Mouse (Mus musculus) heart, embryonic 14.5 days (tissue): Measurements from ENCODE around the gene Trpd52l3. TPM values are rescaled to one million over a fixed set of nuclear protein-coding genes. Genes with fewer than 3 reads are reported as not detected.

Experiments
- ATAC-seq: fragments of 200-750 bp; cut with Nextera tagmentation; 2 replicates; pipeline ENCODE4 v1.8.0; 2017; ENCODE audit warnings: low read depth, moderate TSS enrichment; ENCODE audit not compliant: insufficient number of reproducible peaks, insufficient read depth, low FRiP score
- H3K27ac ChIP-seq, 2 experiments: fragments of 200-500 bp in 1 of 2; fragments of 300-500 bp in 1 of 2; sonication (generic) in 1 of 2; replicated peaks in 1 of 2; 2 replicates each; pipeline ENCODE4 v1.5.1; 2012 to 2014; ENCODE audit warnings: low read depth in 2 of 2, low read length in 2 of 2, control low read depth in 1 of 2, mild to moderate bottlenecking in 1 of 2, mixed read lengths in 1 of 2; ENCODE audit not compliant: control insufficient read depth in 1 of 2, insufficient read depth in 1 of 2
- H3K27me3 ChIP-seq: fragments of 300-500 bp; sonication (generic); 2 replicates; pipeline ENCODE4 v1.6.1; 2014; ENCODE audit warnings: mild to moderate bottlenecking, low read length, control low read depth; ENCODE audit not compliant: control insufficient read depth, insufficient read depth
- H3K36me3 ChIP-seq: fragments of 300-500 bp; sonication (generic); 2 replicates; pipeline ENCODE4 v1.6.1; 2014; ENCODE audit warnings: mild to moderate bottlenecking, control low read depth, low read length, mixed read lengths; ENCODE audit not compliant: control insufficient read depth, insufficient read depth
- H3K4me1 ChIP-seq, 2 experiments: fragments of 200-500 bp in 1 of 2; fragments of 300-500 bp in 1 of 2; sonication (generic) in 1 of 2; 2 replicates each; pipeline ENCODE4 v1.6.1; 2012 to 2014; ENCODE audit warnings: low read length in 2 of 2, control low read depth in 1 of 2, mixed read lengths in 1 of 2; ENCODE audit not compliant: control insufficient read depth in 2 of 2, insufficient read depth in 2 of 2
- H3K4me2 ChIP-seq: fragments of 300-500 bp; sonication (generic); 2 replicates; pipeline ENCODE4 v1.6.1; 2014; ENCODE audit warnings: mild to moderate bottlenecking, low read length
- H3K4me3 ChIP-seq, 2 experiments: fragments of 200-500 bp in 1 of 2; fragments of 300-500 bp in 1 of 2; sonication (generic) in 1 of 2; 2 replicates each; pipeline ENCODE4 v1.5.1; 2012 to 2014; ENCODE audit warnings: low read length in 2 of 2, mild to moderate bottlenecking in 2 of 2, control low read depth in 1 of 2, low read depth in 1 of 2, moderate library complexity in 1 of 2; ENCODE audit not compliant: control insufficient read depth in 1 of 2, insufficient read depth in 1 of 2
- H3K9ac ChIP-seq: fragments of 300-500 bp; sonication (generic); 2 replicates; pipeline ENCODE4 v1.6.1; 2014; ENCODE audit warnings: mild to moderate bottlenecking, low read length
- H3K9me3 ChIP-seq: fragments of 300-500 bp; sonication (generic); 2 replicates; pipeline ENCODE4 v1.6.1; 2016; ENCODE audit warnings: low read length, control low read depth; ENCODE audit not compliant: control insufficient read depth
- whole genome bisulfite sequencing: fragments of 180-500 bp; shearing (Covaris S2); extraction: QIAGEN DNeasy Blood & Tissue Kit; methylation state at CpG from one replicate; pipeline ENCODE4 v1.1.7; 2014; 5-methylcytosine and 5-hydroxymethylcytosine counted together
- polyA plus RNA-seq: library from polyadenylated mRNA; unstranded; fragments of >200 nt; fragmentation: Nextera tagmentation; extraction: Ambion mirVana; gene quantifications from 2 replicates; pipeline ENCODE4 v1.2.1, GENCODE M21; 2014

Trpd52l3 gene
- not detected in 2 replicates for polyA plus RNA-seq

DNA sequence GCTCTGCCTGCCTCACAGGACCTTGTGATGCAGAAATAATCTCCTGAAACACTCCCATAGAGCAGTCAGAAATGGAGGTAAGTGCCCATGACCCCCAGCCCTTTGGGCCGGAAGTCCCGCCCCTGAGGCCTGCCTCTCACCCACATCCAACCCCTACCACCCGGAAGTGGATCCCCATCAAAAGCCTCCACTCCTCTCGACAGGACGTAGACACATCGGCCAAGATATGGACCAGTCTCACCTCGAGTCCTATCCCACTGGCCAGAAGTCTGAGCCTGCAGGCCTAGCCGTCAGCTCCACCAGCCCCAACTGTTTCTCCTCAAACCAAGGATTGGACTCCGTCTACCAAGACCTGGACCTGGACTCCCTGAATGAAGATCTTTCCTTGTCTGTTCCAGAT lies at the start of gene Trpd52l3:
Gene Trpd52l3, plus strand, starts transcription at position 170 of the 400 bp plus-strand sequence.
- H3K27me3 ChIP-seq = no peaks in the 10 kb centered on the region
- no peak within 1 kb of the TSS for H3K9ac ChIP-seq
- no peaks in the 10 kb centered on the region for H3K9me3 ChIP-seq
- no peak within 1 kb of the TSS for H3K4me3 ChIP-seq
- WGBS = 88% methylated on average over 9 of the region's 9 CpGs
- ATAC-seq = no peak
- no peak within 1 kb of the TSS for H3K27ac ChIP-seq
- H3K4me1 ChIP-seq = no peaks in the 10 kb centered on the region
- no peak within 1 kb of the TSS for H3K4me2 ChIP-seq
- no peaks in the 10 kb centered on the region for H3K36me3 ChIP-seq

GRCm38 (mm10) chr19:29953833-29954232 lies 49.8 kb upstream of the Trpd52l3 start:
- no peak overlapping the region for H3K4me2 ChIP-seq
- H3K4me1 ChIP-seq = no peaks in the 10 kb centered on the region
- H3K4me3 ChIP-seq = no peak overlapping the region
- no peak overlapping the region for H3K27ac ChIP-seq
- WGBS = 88% methylated on average over 3 of the region's 3 CpGs
- no peaks in the 10 kb centered on the region for H3K36me3 ChIP-seq
- H3K9ac ChIP-seq = no peak overlapping the region
- H3K27me3 ChIP-seq = no peaks in the 10 kb centered on the region
- ATAC-seq = no peak
- no peaks in the 10 kb centered on the region for H3K9me3 ChIP-seq

DNA sequence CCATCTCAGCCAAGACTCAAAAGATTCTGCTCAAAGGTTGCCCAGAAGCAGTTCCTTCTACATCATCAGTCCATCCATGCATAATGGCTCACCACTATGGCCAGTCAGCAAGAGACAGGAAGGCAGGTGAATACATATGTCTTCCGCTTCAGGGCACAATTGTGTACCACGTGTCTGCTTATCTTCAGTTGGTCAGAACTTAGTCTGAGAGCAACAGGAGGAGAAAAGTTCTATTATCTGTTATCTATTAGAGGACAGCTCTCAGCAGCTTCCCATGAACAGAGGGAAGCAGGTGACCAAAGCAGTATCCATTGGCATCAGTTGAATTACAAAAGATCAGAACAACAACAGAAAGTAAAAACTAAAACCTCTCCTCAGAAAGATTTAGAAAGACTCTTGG lies 48.1 kb upstream of the Trpd52l3 start:
- no peaks in the 10 kb centered on the region for H3K27me3 ChIP-seq
- no peak overlapping the region for H3K4me3 ChIP-seq
- WGBS = 57% methylated on average over 2 of the region's 2 CpGs
- no peak for ATAC-seq
- no peak overlapping the region for H3K4me2 ChIP-seq
- H3K9me3 ChIP-seq = no peaks in the 10 kb centered on the region
- no peak overlapping the region for H3K27ac ChIP-seq
- no peaks in the 10 kb centered on the region for H3K4me1 ChIP-seq
- no peak overlapping the region for H3K9ac ChIP-seq
- no peaks in the 10 kb centered on the region for H3K36me3 ChIP-seq

DNA sequence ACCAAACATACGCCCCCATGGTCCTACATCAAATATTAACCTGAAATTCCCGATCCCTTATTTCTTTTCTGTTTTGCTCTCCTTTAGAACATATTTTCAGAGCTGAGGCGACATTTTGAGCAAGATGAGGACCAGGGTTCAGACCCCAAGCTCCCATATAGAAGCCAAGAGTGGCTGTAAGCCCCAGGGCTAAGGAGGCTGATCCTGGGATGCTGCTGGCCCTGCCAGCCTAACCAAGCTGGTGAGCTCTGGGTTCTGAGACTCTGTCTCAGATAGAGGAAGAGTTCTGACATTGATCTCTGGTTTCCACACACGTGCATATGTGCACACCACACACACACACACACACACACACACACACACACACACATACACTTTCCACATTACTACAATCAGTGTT lies 42.7 kb upstream of the Trpd52l3 start:
- H3K4me2 ChIP-seq = no peak overlapping the region
- no peaks in the 10 kb centered on the region for H3K4me1 ChIP-seq
- H3K27ac ChIP-seq = no peak overlapping the region
- WGBS = 81% methylated on average over 4 of the region's 4 CpGs
- no peaks in the 10 kb centered on the region for H3K36me3 ChIP-seq
- no peak overlapping the region for H3K9ac ChIP-seq
- H3K27me3 ChIP-seq = no peaks in the 10 kb centered on the region
- no peak overlapping the region for H3K4me3 ChIP-seq
- no peaks in the 10 kb centered on the region for H3K9me3 ChIP-seq
- no peak for ATAC-seq

GRCm38 (mm10) chr19:29961842-29962241 lies 41.7 kb upstream of the Trpd52l3 start:
- Histone ChIP-seq H3K9ac (no peak overlapping the region), H3K36me3 (no peaks in the 10 kb centered on the region), H3K4me1 (no peaks in the 10 kb centered on the region), H3K4me2 (no peak overlapping the region), H3K9me3 (0 out of 2 replicates have a peak, but pooled peaks cover 5% of the 10 kb centered on the region), H3K27me3 (no peaks in the 10 kb centered on the region), H3K27ac (no peak overlapping the region), H3K4me3 (no peak overlapping the region)
- ATAC-seq = no peak
- WGBS = 58% methylated on average over 6 of the region's 6 CpGs

DNA sequence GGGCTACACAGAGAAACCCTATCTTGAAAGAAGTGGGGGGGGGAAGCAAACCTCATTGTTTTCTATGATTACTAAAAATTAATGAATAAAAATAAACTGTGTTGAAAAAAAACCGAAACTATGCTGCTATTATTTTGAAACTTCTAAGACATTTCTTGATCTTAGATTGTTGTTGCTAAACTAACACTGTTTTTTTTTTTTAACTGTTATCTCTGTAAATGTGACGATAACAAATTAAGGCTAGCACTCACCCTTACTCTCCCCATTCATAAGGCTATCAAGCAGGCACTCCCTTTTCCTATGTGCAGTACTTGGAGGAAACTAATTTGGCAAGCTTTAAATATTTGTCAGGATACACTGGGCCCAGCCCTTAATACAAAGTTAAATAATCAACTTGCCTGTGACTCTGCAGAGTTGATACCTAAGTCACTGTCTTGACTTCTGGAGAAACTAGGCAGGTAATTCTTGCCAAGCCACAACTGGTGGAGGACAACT lies 39.9 kb upstream of the Trpd52l3 start:
- Histone ChIP-seq H3K4me1 (no peaks in the 10 kb centered on the region), H3K27me3 (no peaks in the 10 kb centered on the region), H3K27ac (no peak overlapping the region), H3K9me3 (0 out of 2 replicates have a peak, but pooled peaks cover 5% of the 10 kb centered on the region), H3K9ac (no peak overlapping the region), H3K4me3 (no peak overlapping the region), H3K36me3 (no peaks in the 10 kb centered on the region), H3K4me2 (no peak overlapping the region)
- 51% methylated on average over 2 of the region's 2 CpGs for WGBS
- ATAC-seq = no peak

DNA sequence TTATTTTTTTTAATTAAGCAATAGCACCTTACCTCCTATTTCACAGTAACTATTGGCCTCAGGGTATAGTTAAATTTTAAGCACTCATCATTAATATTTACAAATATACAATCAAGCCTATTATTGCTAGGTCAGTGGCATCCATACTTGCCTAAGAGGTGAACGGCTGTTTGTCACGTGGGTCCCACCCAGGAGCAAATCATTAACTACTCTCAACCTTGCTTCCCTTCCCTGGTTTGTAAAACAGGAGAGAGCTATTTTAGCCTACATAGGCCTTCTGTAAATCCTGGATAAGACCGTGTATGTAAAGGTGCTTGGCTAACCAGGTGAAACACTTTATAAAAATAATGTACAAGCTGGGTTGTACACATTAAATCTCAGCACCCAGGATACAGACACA lies 35.6 kb upstream of the Trpd52l3 start:
- no peak for ATAC-seq
- no peak overlapping the region for H3K9ac ChIP-seq
- 0 out of 2 replicates have a peak, but pooled peaks cover 5% of the 10 kb centered on the region for H3K9me3 ChIP-seq
- no peak overlapping the region for H3K27ac ChIP-seq
- no peak overlapping the region for H3K4me2 ChIP-seq
- H3K4me3 ChIP-seq = no peak overlapping the region
- H3K4me1 ChIP-seq = no peaks in the 10 kb centered on the region
- no peaks in the 10 kb centered on the region for H3K27me3 ChIP-seq
- no peaks in the 10 kb centered on the region for H3K36me3 ChIP-seq
- 80% methylated on average over 3 of the region's 3 CpGs for WGBS

DNA sequence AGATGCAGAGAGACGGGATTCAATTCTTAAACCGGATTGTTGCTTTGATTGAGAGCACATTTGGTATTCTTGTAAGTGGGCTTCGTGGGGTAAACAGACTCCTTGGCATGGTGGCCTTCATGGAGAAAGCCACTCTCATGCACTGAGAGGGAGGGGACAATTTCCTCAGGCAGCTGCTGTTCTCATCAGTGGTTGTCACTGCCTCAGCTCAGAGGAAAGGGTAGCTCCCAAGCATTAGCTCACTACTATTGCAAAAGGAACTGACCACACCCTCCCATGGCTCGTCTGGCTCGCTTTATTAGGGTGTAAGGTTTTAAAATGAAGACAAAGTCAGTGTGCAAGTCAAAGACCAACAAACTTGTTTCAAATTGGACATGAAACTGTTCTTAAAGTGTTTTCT lies 30.2 kb upstream of the Trpd52l3 start:
- Histone ChIP-seq H3K4me2 (no peak overlapping the region), H3K27ac (no peak overlapping the region), H3K9ac (no peak overlapping the region), H3K36me3 (no peaks in the 10 kb centered on the region), H3K4me1 (no peaks in the 10 kb centered on the region), H3K27me3 (no peaks in the 10 kb centered on the region), H3K9me3 (no peaks in the 10 kb centered on the region), H3K4me3 (no peak overlapping the region)
- 54% methylated on average over 5 of the region's 5 CpGs for WGBS
- ATAC-seq = no peak
